Mouse (Mus musculus) layer of hippocampus, adult 8-10 months (tissue): ENCODE results near the gene Rassf8. TPM values are rescaled to one million over a fixed set of nuclear protein-coding genes. Genes with fewer than 3 reads are reported as not detected.

Experiments used
- DNase-seq, 2 experiments: peaks; one replicate each; pipeline ENCODE4 v3.0.0; 2022; ENCODE audit warnings: low spot score in 2 of 2
- total RNA-seq, 4 experiments: library from RNA; stranded (reverse); gene quantifications; 2 replicates each; pipeline ENCODE4 v1.2.4; 2022

Gene Rassf8
- total RNA-seq = 10 to 100 TPM; 23.0 to 28.5 (median 23.5) TPM

- peak; percentile 75 to 76 for DNase-seq
Observed at GRCm38 (mm10) chr6:145746132-145746849, at the start of gene Rassf8. Gene Rassf8, plus strand, starts transcription at chr6:145746748.

DNA sequence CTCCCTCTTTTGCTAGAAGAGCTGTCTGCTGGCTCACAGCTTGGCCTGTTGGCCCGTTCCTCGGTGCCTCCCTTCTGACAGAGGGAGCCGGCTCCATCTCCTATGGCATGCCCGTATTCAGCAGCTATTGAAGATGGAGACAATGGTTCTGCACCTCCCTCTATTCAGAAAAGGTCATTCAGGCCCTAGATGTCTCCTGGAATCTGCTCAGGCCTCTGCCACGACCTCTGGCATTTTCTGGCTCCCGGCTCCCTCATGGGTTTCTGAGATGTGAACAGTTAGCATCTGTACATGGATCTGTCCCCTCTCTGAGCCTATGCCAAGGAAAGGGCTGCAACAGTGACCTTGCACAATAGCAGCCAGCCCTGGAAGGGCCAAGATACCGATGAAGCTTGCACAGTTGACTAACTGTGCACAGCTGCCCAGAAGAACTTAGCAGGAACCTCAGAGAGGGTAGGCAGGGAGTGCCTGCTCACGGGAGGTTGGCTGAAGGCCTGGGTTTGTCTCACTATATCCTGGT lies 45.5 kb upstream of the Rassf8 start:
- no peak for DNase-seq

GRCm38 (mm10) chr6:145703667-145704066 lies 42.9 kb upstream of the Rassf8 start:
- DNase-seq = no peak

DNA sequence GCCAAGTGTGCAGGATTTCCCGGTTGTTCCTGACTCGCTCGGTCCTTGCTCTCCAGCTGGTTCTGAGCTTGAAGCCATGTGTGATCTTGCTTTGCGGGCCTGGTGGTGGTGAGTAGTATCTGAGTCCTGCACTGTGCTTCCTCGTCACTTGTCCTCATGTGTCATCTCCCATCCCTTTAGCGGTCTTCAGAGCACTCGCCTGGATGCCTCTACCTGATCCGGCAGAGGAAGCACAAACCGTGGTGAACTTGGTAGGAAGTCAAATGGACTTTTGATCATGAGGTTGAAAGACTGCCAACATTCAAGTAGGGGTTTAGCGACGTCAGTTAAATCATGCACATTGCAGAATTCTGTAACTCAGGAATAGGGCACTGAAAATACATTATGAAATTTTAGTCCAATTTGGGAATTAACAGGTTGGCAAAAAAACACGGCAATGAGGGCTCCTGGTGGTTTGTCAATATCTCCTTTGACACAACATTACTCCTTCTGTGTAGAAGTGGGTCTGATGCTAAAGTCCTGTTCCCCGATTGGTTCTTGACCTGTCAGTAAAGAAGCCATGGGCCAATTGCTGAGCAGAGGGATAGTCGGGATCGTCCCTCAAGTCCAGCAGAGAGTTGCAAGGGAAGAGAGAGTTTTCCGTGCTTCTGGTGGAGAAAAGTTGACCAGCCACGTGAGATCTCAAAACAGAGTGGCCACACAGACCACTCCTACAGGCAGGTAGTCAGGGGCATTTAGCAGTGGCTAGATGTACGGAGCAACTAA lies 36.4 kb upstream of the Rassf8 start:
- no peak for DNase-seq

DNA sequence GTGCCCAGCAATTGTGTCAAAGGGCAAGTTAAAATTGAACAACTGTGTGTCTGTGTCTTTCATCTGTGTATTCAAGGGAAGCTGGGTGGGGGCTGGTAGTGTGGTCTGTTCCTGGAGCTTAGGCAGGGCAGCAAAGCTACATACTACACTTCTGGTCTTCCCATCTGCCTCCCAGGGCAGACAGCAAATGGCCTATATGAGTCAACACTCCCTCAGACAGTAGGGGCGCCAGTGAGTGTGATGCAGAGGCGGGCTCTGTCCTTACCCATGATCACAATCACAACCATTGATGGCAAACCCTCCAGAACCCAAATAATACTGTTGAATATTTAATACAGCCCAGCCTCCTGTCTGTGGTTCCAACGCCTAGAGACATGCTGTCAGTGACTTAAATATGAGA lies 35.8 kb upstream of the Rassf8 start:
- DNase-seq = no peak

DNA sequence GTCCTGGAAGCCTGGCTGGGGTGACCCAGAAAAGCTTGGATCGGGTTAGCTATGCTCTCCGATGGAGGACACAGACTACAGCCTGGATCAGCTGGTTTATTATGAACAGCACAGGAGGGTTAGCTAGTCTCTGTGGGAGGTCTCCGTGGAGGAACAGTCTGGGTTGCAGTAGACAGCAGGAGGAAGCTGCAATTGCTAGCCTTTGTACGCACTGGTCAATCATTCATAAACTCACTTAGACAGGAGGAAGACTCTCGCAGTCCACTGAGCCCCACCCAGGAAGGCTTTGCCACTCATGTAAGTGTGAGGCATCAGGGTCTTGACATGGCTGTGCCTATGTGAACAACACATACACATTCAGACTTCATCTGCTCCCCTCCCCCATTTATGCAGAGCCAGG lies 35.2 kb upstream of the Rassf8 start:
- no peak for DNase-seq

DNA sequence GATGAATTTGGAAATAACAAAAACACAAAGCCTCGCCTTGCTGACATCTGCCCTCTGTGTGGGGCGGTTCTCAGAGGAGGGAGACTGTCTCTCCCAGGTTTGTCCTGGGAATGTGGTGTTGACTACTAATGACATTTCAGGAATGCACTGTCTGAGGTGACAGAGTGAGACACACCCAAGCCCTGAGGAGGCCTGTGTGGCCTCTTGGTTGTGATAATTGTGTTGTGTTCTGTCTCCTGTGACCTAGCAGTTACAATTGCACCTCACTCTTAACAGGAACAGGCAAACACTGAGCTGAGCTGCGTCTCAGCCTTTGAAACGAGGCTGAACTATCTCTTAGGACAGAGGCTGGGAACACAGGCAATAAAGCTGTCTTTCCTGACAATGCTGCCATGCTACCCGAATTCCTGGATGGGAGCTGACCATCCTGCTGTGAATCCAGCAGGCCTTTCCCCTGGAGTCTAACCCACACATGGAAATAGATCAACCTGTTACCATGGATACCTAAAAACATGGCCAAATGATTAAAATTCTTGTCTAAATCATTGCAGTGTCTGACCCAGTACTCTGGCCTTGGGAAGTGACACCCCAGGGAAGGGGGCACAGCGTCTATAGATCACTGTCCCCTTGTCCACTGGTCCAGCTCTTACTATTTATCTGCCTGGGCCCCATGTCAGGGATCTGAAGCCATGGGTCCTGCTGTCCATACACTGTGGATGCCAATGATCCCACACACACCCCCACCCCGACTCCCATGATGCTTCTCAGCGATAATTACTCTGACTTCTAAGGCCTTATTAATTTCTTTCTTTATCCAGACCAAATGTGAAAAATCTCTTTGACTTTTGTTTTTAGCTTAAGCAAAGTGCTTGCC lies 33.1 kb upstream of the Rassf8 start:
- DNase-seq = no peak

- DNase-seq = no peak
Observed at GRCm38 (mm10) chr6:145714131-145714530, 32.4 kb upstream of the Rassf8 start.

DNA sequence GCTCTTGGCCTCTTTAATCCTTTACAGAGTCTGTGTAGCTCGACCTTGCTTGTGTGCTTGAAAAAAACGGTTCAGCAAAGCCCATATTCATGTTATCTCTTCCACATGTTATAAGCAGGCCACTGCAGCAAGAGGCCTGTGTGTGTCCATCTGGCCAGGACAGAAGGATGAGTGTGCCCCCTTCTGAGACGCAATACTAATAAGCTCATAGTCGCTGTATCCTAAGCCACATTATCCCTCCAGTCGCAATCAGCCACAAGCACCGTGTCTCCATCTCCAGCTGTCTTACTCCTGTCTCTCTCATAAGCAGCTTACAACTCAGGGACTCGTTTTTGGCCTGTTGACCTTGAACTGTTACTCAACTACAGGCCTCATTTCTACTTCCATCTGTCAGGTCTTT lies 24.0 kb upstream of the Rassf8 start:
- no peak for DNase-seq

DNA sequence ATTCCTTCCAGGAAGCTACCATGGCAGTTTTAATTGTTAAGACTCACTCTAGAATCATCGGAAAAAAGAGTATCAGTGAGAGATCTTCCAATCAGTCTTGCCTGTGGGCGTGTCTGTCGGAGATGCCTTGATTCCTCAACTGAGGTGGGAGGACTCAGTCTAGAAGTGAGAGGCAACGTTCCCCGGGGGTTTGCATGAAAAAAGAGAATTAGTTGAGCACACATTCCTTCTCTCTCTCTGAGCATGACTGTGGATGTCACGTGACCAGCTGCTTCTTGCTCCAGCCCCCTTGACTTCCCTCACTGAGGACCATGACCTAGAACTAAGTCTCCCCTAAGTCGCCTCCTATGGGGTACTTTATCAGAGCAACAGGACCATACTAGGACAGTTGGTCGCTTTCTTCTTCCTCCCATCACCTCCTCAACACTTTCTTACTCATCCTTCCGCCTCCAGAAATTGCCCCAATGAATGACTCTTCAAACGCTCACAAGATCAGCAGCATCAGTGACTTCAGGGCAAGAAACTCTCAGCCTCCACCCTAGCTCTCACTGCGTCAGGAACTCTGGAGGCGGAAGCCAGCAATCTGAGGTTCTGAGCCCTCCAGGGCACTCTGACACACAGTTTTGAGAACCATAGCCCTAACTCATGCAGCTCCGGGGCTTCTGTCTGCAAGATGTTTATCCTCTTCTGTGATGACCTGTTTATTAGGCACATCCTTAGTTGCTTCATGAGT lies 23.3 kb upstream of the Rassf8 start:
- DNase-seq = no peak

- DNase-seq = no peak
Observed at GRCm38 (mm10) chr6:145725849-145726248, 20.7 kb upstream of the Rassf8 start.

DNA sequence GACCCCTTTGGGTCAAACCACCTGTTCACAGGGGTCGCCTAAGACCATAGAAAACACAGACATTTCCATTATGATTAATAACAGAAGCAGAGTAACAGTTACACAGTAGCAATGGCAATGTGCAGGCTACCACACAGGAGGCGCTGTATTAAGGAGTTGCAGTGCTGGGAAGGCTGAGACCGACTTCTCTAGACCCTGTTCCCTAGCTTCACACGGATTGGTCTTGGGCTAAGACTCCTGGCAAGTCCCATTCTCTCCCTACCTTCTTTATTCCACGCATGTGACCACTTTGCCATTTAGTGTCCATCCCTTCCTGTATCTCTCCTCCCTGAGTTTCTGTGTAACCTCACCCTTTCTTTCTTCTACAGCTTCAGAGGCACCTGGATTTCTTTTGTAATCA lies 19.6 kb upstream of the Rassf8 start:
- DNase-seq = no peak

DNA sequence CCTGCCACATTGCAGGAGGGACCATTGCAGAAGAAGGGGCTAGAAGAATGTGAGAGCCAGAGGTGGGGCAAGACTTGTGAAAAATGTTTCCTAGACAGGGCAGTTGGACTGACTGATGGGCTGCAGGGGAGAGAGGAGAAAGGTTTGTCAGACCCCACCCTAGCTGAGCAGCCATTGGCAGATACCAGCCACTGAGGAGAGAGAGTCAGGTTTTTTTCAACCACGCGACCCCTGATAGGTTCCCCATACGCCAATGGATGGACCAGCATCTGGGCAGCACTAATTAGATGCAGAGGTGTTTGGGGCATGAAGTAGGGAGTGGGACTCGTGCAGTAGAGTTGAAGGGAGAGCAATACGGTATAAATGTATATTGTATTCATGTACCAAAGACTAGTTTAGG lies 13.7 kb upstream of the Rassf8 start:
- DNase-seq = no peak

DNA sequence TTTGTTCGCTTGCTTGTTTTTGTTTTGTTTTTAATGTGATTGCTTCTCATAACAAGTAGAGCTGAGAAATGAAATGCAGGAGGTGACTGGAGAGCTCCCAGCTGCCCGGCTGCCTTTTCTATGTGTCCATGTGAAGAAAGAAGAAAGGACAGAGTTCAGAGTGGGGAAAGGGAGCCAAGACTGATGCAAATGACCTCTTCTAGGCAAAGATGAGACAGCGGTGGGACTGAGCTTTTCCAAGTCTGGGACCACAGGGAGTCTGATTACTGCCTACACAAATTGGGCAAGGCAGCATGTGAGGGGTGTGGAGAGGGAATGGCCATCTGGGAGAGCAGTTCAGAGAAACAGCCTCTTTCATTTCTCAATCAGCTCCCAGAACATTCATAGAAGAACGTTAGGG lies 13.3 kb upstream of the Rassf8 start:
- no peak for DNase-seq

DNA sequence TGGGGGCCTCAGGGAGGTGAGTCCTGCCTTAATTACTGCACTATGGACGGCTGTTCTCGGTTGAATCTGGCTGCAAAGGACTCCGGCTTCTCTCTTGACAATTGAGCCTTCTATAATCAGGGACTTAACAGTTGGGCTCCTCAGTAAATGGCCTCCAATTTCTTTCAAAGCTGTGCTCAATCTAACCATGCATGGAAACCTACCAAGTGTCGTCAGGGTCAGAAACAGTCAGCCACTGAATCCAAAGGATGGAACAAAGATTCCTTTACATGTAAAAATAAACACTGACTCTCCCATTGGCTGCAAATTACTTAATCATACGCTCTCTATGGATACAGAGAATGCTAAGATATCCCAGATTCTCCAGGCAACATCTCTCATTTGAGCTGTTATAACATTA lies 12.6 kb upstream of the Rassf8 start:
- no peak for DNase-seq

DNA sequence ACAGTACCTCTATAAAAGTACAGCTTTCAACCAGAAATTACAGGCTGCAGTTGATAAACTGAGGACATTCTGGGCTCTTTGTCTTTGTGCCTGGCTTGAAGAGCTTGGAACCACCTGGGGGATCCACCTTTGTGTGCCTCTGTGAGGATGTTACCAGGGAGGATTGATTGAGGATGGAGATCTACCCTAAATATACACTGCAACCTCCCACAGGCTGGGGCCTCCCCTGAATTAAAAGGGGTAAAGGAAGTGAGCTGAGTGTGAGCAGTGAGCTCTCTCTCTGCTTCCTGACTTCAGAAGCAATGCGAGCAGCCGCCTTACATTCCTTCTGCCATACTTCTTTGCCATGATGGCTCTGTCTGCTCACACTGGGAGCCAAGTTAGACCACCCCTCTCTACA lies 10.4 kb upstream of the Rassf8 start:
- no peak for DNase-seq

DNA sequence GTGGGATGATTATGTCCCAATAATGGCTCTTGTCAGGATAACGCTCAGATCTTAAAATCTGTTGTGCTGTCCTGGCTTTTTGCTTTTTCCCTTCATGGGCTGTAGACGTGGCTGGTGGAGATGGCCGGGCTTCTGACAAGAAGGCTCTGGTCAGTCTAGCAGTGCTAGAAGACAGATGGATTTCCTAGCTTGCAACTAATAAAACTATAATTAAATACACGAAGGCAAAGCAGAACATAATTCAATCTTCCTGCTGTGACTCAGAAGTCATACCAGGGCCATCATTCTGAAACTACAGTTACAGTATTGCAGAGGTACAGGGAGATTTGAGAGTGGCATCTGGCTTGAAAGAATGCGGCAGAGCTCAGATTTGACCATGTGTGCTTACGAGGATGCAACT lies 7.3 kb upstream of the Rassf8 start:
- DNase-seq = no peak

GRCm38 (mm10) chr6:145740011-145740410 lies 6.5 kb upstream of the Rassf8 start:
- no peak for DNase-seq

- DNase-seq = no peak
Observed at GRCm38 (mm10) chr6:145745291-145745690, 1.3 kb upstream of the Rassf8 start.

DNA sequence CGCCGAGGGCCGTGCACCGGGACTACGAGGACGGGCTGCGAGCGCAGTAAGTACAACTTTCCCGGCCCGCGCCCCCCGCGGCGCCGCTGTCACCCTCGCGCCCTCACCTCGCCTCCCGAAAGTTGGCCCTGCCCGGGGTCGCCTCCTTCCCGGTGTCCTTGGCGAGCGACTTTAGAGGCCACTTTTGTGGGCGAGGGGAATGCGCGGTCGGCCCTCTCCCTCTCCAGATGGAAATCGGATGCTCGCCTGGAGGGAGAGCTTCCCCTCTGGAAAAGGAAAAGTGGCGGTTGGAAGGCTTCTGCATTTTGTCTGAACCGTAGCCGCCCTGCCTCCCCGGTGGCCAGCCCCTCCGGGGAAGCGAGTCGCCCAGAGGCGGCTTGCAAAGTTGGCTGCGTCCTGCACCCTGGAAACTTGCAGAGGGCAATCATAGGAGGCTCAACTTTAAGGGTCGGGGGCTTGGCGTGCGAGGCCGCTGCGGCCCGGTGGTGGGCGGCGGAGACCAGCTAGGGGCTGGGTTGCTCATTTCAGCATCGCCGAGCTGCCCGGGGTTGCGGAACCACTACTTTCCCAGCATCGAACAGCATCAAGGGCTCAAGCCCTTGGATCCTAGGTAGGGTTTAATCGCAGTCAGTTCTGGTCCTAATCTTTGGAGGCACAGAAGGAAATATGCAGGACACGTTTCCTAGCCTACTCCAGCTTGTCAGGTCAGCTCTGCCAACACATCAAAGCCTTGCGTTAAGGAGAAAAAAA lies 548 bp downstream of the Rassf8 start:
- no peak for DNase-seq
